Mouse (Mus musculus): Measurements from ENCODE around the gene Methig1. TPM values are rescaled to one million over a fixed set of nuclear protein-coding genes. Genes with fewer than 3 reads are reported as not detected.
"Not testable (repeated sequence)": the region's sequence is repeated elsewhere in the genome, so short reads cannot be mapped to it uniquely, and the experiment has no call there.

The Methig1 gene
- total RNA-seq, 1 experiment from 2014 or later: not detected

GRCm38 (mm10) chr15:100332077-100332961 lies 20.6 kb upstream of the Methig1 start:
- ATAC-seq (ENCODE audit: extremely low read depth, insufficient number of reproducible peaks, low FRiP score, poor library complexity, severe bottlenecking): 0 out of 2 replicates have a peak, but pooled peaks have one; percentile 16

DNA sequence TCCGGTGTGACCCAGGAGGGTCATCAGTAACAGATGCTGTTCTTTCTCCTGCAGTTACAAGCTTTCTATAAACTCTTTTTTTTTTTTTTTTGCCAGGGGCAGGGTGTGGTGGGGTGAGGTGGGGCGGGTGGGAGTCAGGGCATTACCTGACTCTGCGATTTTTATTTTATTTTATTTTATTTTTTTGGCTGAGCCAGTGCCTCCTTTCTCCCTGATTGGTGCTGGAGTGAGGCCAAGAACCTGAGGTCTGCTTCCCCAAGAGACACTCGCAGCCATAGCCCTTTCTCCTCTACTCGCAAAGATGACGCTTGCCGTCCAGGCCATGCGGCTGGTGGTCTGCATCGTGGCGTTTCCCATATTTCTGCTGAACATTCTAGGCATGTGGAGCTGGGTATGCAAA lies 18.3 kb upstream of the Methig1 start, which contains the start of gene Mettl7a3:
Gene Mettl7a3 (plus strand): TSS at position 301 of the 400 bp plus-strand sequence.
- no peak for ATAC-seq (ENCODE audit: extremely low read depth, insufficient number of reproducible peaks, low FRiP score, poor library complexity, severe bottlenecking)

DNA sequence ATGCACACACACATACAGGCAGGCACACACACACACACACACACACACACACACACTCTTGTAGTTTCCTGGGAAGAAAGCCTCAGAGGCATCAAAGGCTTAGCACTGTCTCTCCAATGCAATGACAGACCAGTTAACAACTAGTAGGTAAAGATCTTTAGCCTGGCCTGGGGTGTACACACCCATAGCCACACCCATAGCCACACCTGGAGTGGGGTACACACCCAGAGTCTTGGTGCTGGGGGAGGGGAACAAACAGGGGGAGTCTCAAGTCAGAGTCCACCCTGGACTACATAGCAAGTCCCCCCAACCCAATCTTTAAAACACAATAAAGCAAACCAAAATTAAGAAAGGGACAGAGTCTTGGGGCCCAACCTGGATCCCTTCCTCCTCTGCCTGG lies 15.6 kb upstream of the Methig1 start:
- not testable (repeated sequence) for ATAC-seq (ENCODE audit: extremely low read depth, insufficient number of reproducible peaks, low FRiP score, poor library complexity, severe bottlenecking)

DNA sequence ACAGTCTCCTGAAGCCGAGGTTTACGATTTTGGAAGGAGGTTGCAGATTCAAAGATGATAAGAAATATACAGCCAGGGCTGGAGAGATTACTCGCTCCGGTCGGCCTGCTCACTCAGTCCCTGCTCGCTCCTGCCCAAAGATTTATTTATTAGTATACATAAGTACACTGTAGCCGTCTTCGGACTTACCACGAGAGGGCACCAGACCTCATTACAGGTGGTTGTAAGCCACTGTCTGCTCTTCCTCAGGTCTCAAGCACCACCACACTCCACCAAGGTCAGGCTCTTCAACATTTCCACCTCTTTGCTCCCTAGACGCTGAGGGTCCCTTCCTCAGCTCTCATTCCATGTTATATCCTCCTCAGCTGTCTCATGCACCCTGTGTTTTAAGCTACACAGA lies 15.1 kb upstream of the Methig1 start:
- peak; percentile 45; the same call in 1 of the 2 replicates for ATAC-seq (ENCODE audit: extremely low read depth, insufficient number of reproducible peaks, low FRiP score, poor library complexity, severe bottlenecking)

DNA sequence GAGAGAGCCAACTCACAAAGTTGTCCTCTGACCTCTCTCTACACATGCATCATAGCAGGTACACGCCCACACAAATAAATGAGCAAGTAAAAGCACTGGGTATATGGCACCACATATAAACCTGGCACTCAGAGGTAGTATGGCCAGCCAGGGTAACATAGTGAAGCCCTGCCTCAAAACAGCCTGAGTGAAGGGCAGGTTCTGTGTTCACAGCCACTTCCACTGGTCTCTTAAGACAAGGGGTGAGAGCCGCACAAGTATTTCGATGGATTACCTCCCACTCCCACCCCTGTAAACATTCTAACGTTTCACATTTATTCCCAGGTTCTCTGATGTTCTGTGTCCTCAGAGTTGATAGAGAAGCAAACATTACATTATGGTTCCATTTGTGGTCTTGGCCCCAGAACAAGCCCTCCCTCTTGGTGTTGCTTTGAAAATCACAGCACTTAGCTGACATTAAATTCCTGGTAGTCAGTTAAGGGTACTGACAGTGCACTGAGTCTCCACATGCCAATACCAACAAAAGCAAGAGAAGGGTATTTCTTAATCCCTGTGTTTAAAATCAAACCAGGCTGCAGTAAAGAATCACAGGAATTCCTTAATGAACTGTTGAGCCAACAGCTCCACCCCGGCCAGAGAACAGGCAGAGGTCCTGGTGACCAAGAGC lies 11.5 kb upstream of the Methig1 start:
- ATAC-seq (ENCODE audit: extremely low read depth, insufficient number of reproducible peaks, low FRiP score, poor library complexity, severe bottlenecking): not testable (repeated sequence)

DNA sequence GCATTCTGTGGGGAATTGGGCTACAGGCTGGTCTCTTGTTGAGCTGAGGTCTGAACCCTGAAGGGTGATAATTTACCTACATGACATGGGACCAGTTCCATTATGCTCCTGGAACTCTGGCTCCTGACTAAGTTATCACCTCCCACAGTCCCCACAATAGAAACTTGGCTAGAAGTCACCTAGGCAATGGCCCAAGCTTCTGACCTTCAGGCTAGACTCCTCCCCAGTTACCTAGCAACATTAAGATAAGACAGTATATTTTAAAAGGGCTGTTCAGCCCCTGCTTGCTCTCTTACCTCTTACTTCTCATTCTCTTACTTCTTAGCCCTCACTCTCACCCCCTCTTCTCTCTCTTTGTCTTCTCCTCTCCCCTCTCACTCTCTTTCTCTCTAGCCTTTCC lies 7.5 kb upstream of the Methig1 start:
- ATAC-seq (ENCODE audit: extremely low read depth, insufficient number of reproducible peaks, low FRiP score, poor library complexity, severe bottlenecking): no peak

DNA sequence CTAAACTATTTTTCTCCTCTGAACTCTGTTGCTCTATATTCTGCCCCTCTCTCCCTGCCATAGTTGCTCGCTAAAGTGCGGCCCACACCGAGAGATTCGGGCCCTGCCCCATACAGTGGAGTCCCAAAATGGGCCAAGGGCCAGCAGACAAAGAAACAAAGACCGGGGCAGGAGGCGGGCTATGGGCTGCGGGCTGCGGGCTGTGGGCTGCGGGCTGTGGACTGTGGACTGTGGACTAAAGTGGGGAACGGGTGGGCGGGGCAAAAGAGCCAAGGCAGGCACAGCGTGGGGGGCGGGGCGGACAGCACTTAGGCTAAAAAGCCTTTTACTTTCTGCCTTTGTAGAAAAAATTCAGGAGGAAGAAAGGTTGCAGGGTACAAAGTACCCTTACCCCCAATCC lies 6.2 kb upstream of the Methig1 start:
- ATAC-seq (ENCODE audit: extremely low read depth, insufficient number of reproducible peaks, low FRiP score, poor library complexity, severe bottlenecking): no peak

GRCm38 (mm10) chr15:100349496-100349895 lies 3.5 kb upstream of the Methig1 start:
- ATAC-seq (ENCODE audit: extremely low read depth, insufficient number of reproducible peaks, low FRiP score, poor library complexity, severe bottlenecking): no peak

DNA sequence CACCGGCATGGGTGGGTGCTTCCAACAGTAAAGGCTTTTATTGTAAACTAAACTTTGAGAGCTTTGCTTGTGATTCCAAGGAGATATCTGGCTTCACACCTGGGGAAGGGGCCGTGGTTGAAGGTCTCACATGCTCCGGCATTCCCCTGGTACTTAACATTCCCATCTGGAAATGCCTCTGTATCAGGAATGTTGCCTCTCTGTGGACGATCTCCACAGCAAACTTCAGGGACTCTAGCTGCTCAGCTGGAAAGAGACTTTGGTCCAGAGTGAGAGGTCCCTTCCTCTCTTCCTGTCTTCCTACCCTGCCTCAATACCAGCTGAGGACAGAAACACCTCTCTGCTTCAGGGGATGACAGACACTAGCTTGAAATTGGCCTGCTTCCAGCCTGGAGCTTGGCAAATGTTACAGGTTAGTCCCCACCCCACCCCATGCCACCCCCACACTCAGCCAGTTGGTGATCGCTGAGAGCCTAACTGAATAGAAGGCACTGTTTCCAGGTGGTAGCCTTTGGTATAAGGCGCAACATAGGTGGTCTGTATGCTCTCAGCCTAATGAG lies 1.4 kb upstream of the Methig1 start:
- ATAC-seq (ENCODE audit: extremely low read depth, insufficient number of reproducible peaks, low FRiP score, poor library complexity, severe bottlenecking): no peak

DNA sequence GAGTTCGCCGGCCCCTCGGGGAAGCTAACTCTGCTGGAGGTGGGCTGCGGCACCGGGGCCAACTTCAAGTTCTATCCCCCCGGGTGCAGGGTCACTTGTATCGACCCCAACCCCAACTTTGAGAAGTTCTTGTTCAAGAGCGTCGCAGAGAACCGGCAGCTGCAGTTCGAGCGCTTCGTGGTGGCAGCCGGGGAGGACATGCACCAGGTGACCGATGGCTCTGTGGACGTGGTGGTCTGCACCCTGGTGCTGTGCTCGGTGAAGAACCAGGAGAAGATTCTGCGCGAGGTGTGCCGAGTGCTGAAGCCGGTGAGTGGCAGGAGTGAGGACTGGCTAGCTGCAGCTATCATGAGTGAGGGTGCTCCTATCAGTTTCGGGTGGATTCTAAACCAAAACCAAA lies 450 bp downstream of the Methig1 start:
- not testable (repeated sequence) for ATAC-seq (ENCODE audit: extremely low read depth, insufficient number of reproducible peaks, low FRiP score, poor library complexity, severe bottlenecking)

DNA sequence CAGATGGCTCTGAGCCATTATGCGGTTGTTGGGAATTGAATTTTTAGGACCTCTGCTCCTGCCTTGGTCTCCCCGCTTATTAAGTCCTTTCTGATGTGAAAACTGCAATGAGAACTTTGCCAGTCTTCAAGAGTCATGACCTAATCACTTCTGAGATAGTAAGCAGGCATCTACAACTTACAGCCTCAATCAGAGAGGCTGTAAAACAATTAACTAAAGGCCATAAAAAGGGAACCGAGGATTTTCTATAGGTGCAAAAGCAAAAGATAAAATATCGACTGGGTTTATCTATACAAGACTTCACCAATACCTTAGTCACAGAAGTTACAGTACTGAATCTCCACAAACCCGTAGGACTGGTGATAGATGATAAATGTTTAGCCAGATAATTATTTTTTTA lies 2.9 kb downstream of the Methig1 start:
- ATAC-seq (ENCODE audit: extremely low read depth, insufficient number of reproducible peaks, low FRiP score, poor library complexity, severe bottlenecking): no peak

DNA sequence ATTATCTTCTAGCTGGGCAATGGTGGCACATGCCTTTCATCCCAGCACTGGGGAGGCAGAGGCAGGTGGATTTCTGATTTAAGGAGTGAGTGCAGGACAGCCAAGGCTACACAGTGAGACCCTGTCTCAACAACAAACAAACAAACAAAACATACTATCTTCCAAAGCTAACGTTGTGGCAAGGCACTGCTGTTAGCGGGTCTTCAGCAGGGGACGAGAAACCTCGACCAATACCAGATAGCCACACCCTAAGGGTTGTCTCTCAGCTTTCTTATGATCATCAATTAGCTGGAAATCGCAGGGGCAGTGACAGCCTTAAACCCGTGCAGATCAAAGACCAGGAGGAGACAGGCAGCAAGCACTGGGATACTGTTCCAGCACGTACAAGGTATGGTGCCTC lies 11.3 kb downstream of the Methig1 start, which contains the start of gene Higd1c:
Gene Higd1c (plus strand): TSS at position 301 of the 400 bp plus-strand sequence.
- no peak for ATAC-seq (ENCODE audit: extremely low read depth, insufficient number of reproducible peaks, low FRiP score, poor library complexity, severe bottlenecking)

GRCm38 (mm10) chr15:100365967-100366366 lies 13.0 kb downstream of the Methig1 start:
- ATAC-seq (ENCODE audit: extremely low read depth, insufficient number of reproducible peaks, low FRiP score, poor library complexity, severe bottlenecking): not testable (repeated sequence)

DNA sequence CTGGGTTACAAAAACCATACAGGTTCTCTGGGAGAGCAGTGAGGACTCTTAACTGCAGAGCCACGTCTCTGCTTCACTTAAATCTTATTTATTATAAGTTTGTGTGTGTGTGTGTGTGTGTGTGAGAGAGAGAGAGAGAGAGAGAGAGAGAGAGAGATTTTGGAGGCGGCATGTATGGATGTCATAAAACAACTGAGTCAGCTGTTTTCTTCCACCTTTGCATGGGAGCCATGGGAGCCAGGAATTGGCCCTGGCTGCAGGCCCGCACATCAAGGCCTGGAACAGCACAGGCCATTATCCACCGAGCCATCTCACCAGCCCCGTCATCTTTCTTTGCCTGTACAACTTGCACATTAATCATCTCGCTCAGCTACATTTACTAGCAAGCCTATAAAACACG lies 14.2 kb downstream of the Methig1 start:
- ATAC-seq (ENCODE audit: extremely low read depth, insufficient number of reproducible peaks, low FRiP score, poor library complexity, severe bottlenecking): no peak

DNA sequence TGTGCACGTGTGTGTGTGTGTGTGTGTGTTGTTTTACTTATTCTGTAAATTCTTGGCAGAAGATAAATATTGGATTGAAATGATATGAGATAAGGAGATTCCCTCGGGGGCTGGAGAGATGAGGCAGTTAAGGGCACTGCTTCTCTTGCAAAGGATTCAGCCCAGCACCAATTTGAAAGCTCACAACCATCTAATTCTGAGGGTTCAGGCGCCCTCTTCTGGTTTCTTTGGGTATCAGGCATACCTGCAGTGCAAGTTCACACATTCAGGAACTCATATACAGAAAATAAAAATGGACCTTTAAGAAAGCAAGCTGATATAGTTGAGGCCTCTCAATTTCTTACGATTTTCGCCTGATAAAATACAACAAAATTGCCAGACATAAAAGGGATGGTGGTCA lies 22.1 kb downstream of the Methig1 start:
- no peak for ATAC-seq (ENCODE audit: extremely low read depth, insufficient number of reproducible peaks, low FRiP score, poor library complexity, severe bottlenecking)

DNA sequence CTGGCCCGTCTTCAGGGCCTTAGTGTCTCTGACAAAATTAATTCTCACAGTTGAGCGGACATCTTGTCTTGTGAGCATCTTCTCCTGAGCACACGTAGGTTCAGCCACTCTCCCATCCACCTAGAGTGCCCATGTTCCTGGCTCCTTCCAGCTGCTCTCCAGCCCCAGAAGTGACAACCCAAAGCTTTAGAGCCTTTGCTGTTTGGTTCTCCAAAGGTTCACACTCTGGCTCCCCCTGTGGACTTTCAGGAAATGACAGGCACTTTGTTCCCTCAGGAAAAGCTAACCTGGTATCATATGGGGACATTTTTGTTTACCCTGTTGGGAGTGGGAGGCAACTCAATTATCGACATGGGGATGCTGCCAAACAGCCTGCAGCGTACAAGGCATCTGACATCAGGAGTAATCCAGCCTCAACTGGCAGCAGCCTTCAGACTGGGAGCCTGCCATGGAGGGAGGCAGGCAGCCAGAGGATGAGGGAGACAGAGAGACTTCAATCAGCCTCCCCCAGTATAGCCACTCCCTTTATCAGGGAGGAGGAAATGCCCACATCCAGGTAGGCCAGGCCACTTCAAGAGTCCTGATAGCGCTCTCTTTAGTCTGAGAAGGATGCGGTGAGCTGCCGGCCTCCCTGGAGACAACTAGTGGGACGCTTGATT lies 25.0 kb downstream of the Methig1 start:
- ATAC-seq (ENCODE audit: extremely low read depth, insufficient number of reproducible peaks, low FRiP score, poor library complexity, severe bottlenecking): not testable (repeated sequence)

DNA sequence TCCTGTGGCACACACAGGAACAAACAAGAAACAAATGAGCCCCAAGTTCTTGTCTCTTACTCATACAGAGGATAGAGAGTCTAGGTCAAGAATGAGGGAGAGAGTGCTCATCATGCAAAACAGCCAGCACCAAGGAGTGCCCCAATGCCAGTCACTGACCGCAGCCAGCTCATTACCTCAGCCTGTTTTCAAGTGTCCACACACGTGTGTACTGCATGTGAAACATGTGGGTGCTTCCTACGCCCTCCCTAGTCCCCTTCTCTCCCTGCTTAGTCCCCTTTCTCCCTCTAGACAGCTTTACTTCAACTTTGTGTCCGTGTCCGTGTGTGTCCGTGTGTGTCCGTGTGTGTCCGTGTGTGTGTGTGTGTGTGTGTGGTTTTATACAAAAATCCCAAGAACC lies 26.7 kb downstream of the Methig1 start:
- ATAC-seq (ENCODE audit: extremely low read depth, insufficient number of reproducible peaks, low FRiP score, poor library complexity, severe bottlenecking): no peak

DNA sequence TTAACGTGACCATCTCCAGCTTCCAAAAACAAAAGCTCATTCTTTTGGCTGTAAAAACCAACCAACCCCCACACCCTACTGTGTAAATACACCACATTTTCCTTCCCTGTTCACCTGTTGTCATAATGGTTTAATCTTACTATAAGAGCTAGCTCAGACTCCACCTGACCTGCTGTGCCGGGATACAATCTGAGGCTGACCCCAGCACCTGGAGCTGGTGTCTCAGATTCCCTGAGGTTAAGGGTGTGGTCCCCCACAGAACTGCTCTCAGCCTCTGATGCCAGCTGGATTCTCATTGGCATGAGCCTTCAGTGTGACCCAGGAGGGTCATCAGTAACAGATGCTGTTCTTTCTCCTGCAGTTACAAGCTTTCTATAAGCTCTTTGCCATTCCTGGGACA lies 27.2 kb downstream of the Methig1 start:
- no peak for ATAC-seq (ENCODE audit: extremely low read depth, insufficient number of reproducible peaks, low FRiP score, poor library complexity, severe bottlenecking)

GRCm38 (mm10) chr15:100385705-100386104 lies 32.8 kb downstream of the Methig1 start:
- no peak for ATAC-seq (ENCODE audit: extremely low read depth, insufficient number of reproducible peaks, low FRiP score, poor library complexity, severe bottlenecking)
